Mouse (Mus musculus): ENCODE data around the gene Sntb2. TPM values are rescaled to one million over a fixed set of nuclear protein-coding genes. Genes with fewer than 3 reads are reported as not detected.
A peak's percentile ranks its signal among the peaks of the same experiment; 100 is the strongest.

Gene Sntb2
- polyA plus RNA-seq (2014; fragmentation: Nextera tagmentation; extraction: Ambion mirVana) = 7.5 and 9.9 TPM in 2 replicates

GRCm38 (mm10) chr8:106935324-106935869, at the start of gene Sntb2:
Gene Sntb2 (plus strand): TSS chr8:106935750.
- peak within 1 kb of the TSS; percentile 87 for H3K27ac ChIP-seq (ENCODE audit: low read depth, low read length)
- no peaks in the 10 kb centered on the region for H3K36me3 ChIP-seq (ENCODE audit: control insufficient read depth, insufficient read depth, low read length)
- peak within 1 kb of the TSS; percentile 91 for H3K9ac ChIP-seq (ENCODE audit: low read depth, low read length)
- ATAC-seq (ENCODE audit: low FRiP score) (peak; percentile 91), DNase-seq (ENCODE audit: low spot score) (peak; percentile 99)
- H3K4me2 ChIP-seq (replicated peaks; ENCODE audit: low read depth, low read length) = peak within 1 kb of the TSS; percentile 81
- H3K4me3 ChIP-seq (ENCODE audit: low read depth, low read length) = peak within 1 kb of the TSS; percentile 90
- under 1% methylated on average over 39 of the region's 41 CpGs for WGBS
- H3K4me1 ChIP-seq (replicated peaks; ENCODE audit: control insufficient read depth, insufficient read depth, low read length) = peaks cover 5% of the 10 kb centered on the region
- no peaks in the 10 kb centered on the region for H3K9me3 ChIP-seq (ENCODE audit: control insufficient read depth, low read length)
- H3K27me3 ChIP-seq (ENCODE audit: control insufficient read depth, insufficient read depth, low read length) = no peaks in the 10 kb centered on the region; the same call in 1 of the 2 replicates

- H3K9ac ChIP-seq (ENCODE audit: low read depth, low read length) = no peak overlapping the region
- H3K27me3 ChIP-seq (ENCODE audit: control insufficient read depth, insufficient read depth, low read length) = no peaks in the 10 kb centered on the region
- no peaks in the 10 kb centered on the region for H3K9me3 ChIP-seq (ENCODE audit: control insufficient read depth, low read length)
- ATAC-seq (ENCODE audit: low FRiP score) (0 out of 2 replicates have a peak, but pooled peaks have one; percentile 49), DNase-seq (ENCODE audit: low spot score) (peak; percentile 87)
- no peak overlapping the region for H3K4me2 ChIP-seq (replicated peaks; ENCODE audit: low read depth, low read length)
- H3K4me1 ChIP-seq (replicated peaks; ENCODE audit: control insufficient read depth, insufficient read depth, low read length) = no peaks in the 10 kb centered on the region
- no peak overlapping the region for H3K4me3 ChIP-seq (ENCODE audit: low read depth, low read length)
- no peak overlapping the region for H3K27ac ChIP-seq (ENCODE audit: low read depth, low read length)
- H3K36me3 ChIP-seq (ENCODE audit: control insufficient read depth, insufficient read depth, low read length) = peaks cover 10% of the 10 kb centered on the region
- WGBS = 57% methylated on average over 5 of the region's 5 CpGs
Observed at GRCm38 (mm10) chr8:106887336-106888189, 48.0 kb upstream of the Sntb2 start.

GRCm38 (mm10) chr8:106888803-106889202, 46.7 kb upstream of the Sntb2 start:
- no peaks in the 10 kb centered on the region for H3K9me3 ChIP-seq (ENCODE audit: control insufficient read depth, low read length)
- H3K9ac ChIP-seq (ENCODE audit: low read depth, low read length) = no peak overlapping the region
- ATAC-seq (ENCODE audit: low FRiP score) = no peak
- 89% methylated on average over 3 of the region's 3 CpGs for WGBS
- H3K27me3 ChIP-seq (ENCODE audit: control insufficient read depth, insufficient read depth, low read length) = no peaks in the 10 kb centered on the region
- no peak for DNase-seq (ENCODE audit: low spot score)
- no peaks in the 10 kb centered on the region for H3K4me1 ChIP-seq (replicated peaks; ENCODE audit: control insufficient read depth, insufficient read depth, low read length)
- H3K27ac ChIP-seq (ENCODE audit: low read depth, low read length) = no peak overlapping the region
- H3K4me2 ChIP-seq (replicated peaks; ENCODE audit: low read depth, low read length) = no peak overlapping the region
- H3K36me3 ChIP-seq (ENCODE audit: control insufficient read depth, insufficient read depth, low read length) = 0 out of 2 replicates have a peak, but pooled peaks cover 6% of the 10 kb centered on the region
- H3K4me3 ChIP-seq (ENCODE audit: low read depth, low read length) = no peak overlapping the region

- H3K27me3 ChIP-seq (ENCODE audit: control insufficient read depth, insufficient read depth, low read length) = no peaks in the 10 kb centered on the region
- under 1% methylated on average over 15 of the region's 15 CpGs for WGBS
- H3K4me1 ChIP-seq (replicated peaks; ENCODE audit: control insufficient read depth, insufficient read depth, low read length) = no peaks in the 10 kb centered on the region
- peak; percentile 68 for DNase-seq (ENCODE audit: low spot score)
- no peaks in the 10 kb centered on the region for H3K36me3 ChIP-seq (ENCODE audit: control insufficient read depth, insufficient read depth, low read length)
- peak overlapping the region; percentile 60 for H3K4me2 ChIP-seq (replicated peaks; ENCODE audit: low read depth, low read length)
- H3K4me3 ChIP-seq (ENCODE audit: low read depth, low read length) = peak overlapping the region; percentile 96
- ATAC-seq (ENCODE audit: low FRiP score) = no peak
- no peaks in the 10 kb centered on the region for H3K9me3 ChIP-seq (ENCODE audit: control insufficient read depth, low read length)
- H3K9ac ChIP-seq (ENCODE audit: low read depth, low read length) = peak overlapping the region; percentile 97
- peak overlapping the region; percentile 91 for H3K27ac ChIP-seq (ENCODE audit: low read depth, low read length)
Observed at GRCm38 (mm10) chr8:106892210-106892805, 43.2 kb upstream of the Sntb2 start.

- Histone ChIP-seq H3K36me3 (ENCODE audit: control insufficient read depth, insufficient read depth, low read length) (no peaks in the 10 kb centered on the region), H3K27me3 (ENCODE audit: control insufficient read depth, insufficient read depth, low read length) (no peaks in the 10 kb centered on the region), H3K4me2 (replicated peaks; ENCODE audit: low read depth, low read length) (peak overlapping the region; percentile 69), H3K4me3 (ENCODE audit: low read depth, low read length) (peak overlapping the region; percentile 96), H3K9me3 (ENCODE audit: control insufficient read depth, low read length) (no peaks in the 10 kb centered on the region), H3K27ac (ENCODE audit: low read depth, low read length) (peak overlapping the region; percentile 91), H3K4me1 (replicated peaks; ENCODE audit: control insufficient read depth, insufficient read depth, low read length) (no peaks in the 10 kb centered on the region), H3K9ac (ENCODE audit: low read depth, low read length) (peak overlapping the region; percentile 97)
- peak; percentile 91 for ATAC-seq (ENCODE audit: low FRiP score)
- 0% methylated on average over 40 of the region's 57 CpGs for WGBS
- peak; percentile 78 for DNase-seq (ENCODE audit: low spot score)
Observed at GRCm38 (mm10) chr8:106892806-106893451, 42.6 kb upstream of the Sntb2 start.

- peak within 1 kb of the TSS; percentile 97 for H3K9ac ChIP-seq (ENCODE audit: low read depth, low read length)
- H3K27me3 ChIP-seq (ENCODE audit: control insufficient read depth, insufficient read depth, low read length) = no peaks in the 10 kb centered on the region
- ATAC-seq (ENCODE audit: low FRiP score) = peak; percentile 95
- H3K4me3 ChIP-seq (ENCODE audit: low read depth, low read length) = peak within 1 kb of the TSS; percentile 96
- H3K9me3 ChIP-seq (ENCODE audit: control insufficient read depth, low read length) = no peaks in the 10 kb centered on the region
- DNase-seq (ENCODE audit: low spot score) = peak; percentile 94
- WGBS = under 1% methylated on average over 62 of the region's 63 CpGs
- peak within 1 kb of the TSS; percentile 69 for H3K4me2 ChIP-seq (replicated peaks; ENCODE audit: low read depth, low read length)
- no peaks in the 10 kb centered on the region for H3K4me1 ChIP-seq (replicated peaks; ENCODE audit: control insufficient read depth, insufficient read depth, low read length)
- H3K36me3 ChIP-seq (ENCODE audit: control insufficient read depth, insufficient read depth, low read length) = no peaks in the 10 kb centered on the region
- peak within 1 kb of the TSS; percentile 91 for H3K27ac ChIP-seq (ENCODE audit: low read depth, low read length)
Observed at GRCm38 (mm10) chr8:106893481-106894156, 41.9 kb upstream of the Sntb2 start, which contains the start of gene Utp4. Gene Utp4 (plus strand): TSS chr8:106893636.

- H3K27ac ChIP-seq (ENCODE audit: low read depth, low read length) = no peak overlapping the region
- no peak overlapping the region for H3K4me3 ChIP-seq (ENCODE audit: low read depth, low read length)
- DNase-seq (ENCODE audit: low spot score) (no peak), ATAC-seq (ENCODE audit: low FRiP score) (no peak)
- WGBS = 94% methylated on average over 5 of the region's 5 CpGs
- no peak overlapping the region for H3K4me2 ChIP-seq (replicated peaks; ENCODE audit: low read depth, low read length)
- H3K9me3 ChIP-seq (ENCODE audit: control insufficient read depth, low read length) = no peaks in the 10 kb centered on the region
- no peaks in the 10 kb centered on the region for H3K36me3 ChIP-seq (ENCODE audit: control insufficient read depth, insufficient read depth, low read length)
- no peak overlapping the region for H3K9ac ChIP-seq (ENCODE audit: low read depth, low read length)
- no peaks in the 10 kb centered on the region for H3K27me3 ChIP-seq (ENCODE audit: control insufficient read depth, insufficient read depth, low read length)
- H3K4me1 ChIP-seq (replicated peaks; ENCODE audit: control insufficient read depth, insufficient read depth, low read length) = no peaks in the 10 kb centered on the region
Observed at GRCm38 (mm10) chr8:106899473-106899872, 36.1 kb upstream of the Sntb2 start.

Measured in hindbrain, embryonic 11.5 days (tissue).